Mouse (Mus musculus) embryonic facial prominence, embryonic 11.5 days (tissue): ENCODE measurements at regions not wholly inside any gene's neighbourhood (a gene's known extent, or its start where the extent isn't known, plus 50 kb on each side); places are given as distances from the start of the nearest gene placed in this dataset.

ENCODE experiments used
- ATAC-seq: fragments of 200-750 bp; cut with Nextera tagmentation; replicated peaks from 2 replicates; pipeline ENCODE4 v1.8.0; 2017; ENCODE audit warnings: low read depth; ENCODE audit not compliant: insufficient number of reproducible peaks, low FRiP score, low TSS enrichment
- DNase-seq: peaks from one replicate; pipeline ENCODE4 v3.0.0-alpha.2; 2015; ENCODE audit warnings: low spot score
- H3K27ac ChIP-seq: fragments of 300-500 bp; sonication (generic); replicated peaks from 2 replicates; pipeline ENCODE4 v1.5.1; 2014; ENCODE audit warnings: mild to moderate bottlenecking, low read depth, low read length, control low read depth
- H3K27me3 ChIP-seq: fragments of 300-500 bp; sonication (generic); 2 replicates; pipeline ENCODE4 v1.6.1; 2014; ENCODE audit warnings: mild to moderate bottlenecking, low read length, moderate library complexity, mixed read lengths; ENCODE audit not compliant: control insufficient read depth, insufficient read depth
- H3K36me3 ChIP-seq: fragments of 300-500 bp; sonication (generic); replicated peaks from 2 replicates; pipeline ENCODE4 v1.6.1; 2014; ENCODE audit warnings: low read depth, mild to moderate bottlenecking, low read length, moderate library complexity, mixed read lengths; ENCODE audit not compliant: control insufficient read depth, insufficient read depth
- H3K4me1 ChIP-seq: fragments of 300-500 bp; sonication (generic); 2 replicates; pipeline ENCODE4 v1.6.1; 2014; ENCODE audit warnings: low read length, mixed read lengths; ENCODE audit not compliant: control insufficient read depth, insufficient read depth
- H3K4me2 ChIP-seq: fragments of 300-500 bp; sonication (generic); 2 replicates; pipeline ENCODE4 v1.6.1; 2014; ENCODE audit warnings: low read depth, mild to moderate bottlenecking, control low read depth, low read length, moderate library complexity
- H3K4me3 ChIP-seq: fragments of 300-500 bp; sonication (generic); 2 replicates; pipeline ENCODE4 v1.5.1; 2014; ENCODE audit warnings: low read depth, low read length, control low read depth
- H3K9ac ChIP-seq: fragments of 300-500 bp; sonication (generic); replicated peaks from 2 replicates; pipeline ENCODE4 v1.6.1; 2014; ENCODE audit warnings: mild to moderate bottlenecking, control low read depth, low read length
- H3K9me3 ChIP-seq: fragments of 300-500 bp; sonication (generic); replicated peaks from 2 replicates; pipeline ENCODE4 v1.6.1; 2016; ENCODE audit warnings: mild to moderate bottlenecking, low read length, inconsistent platforms, mixed read lengths; ENCODE audit not compliant: control insufficient read depth
- WGBS: fragments of 180-500 bp; shearing (Covaris S2); extraction: QIAGEN DNeasy Blood & Tissue Kit; methylation state at CpG from one replicate; pipeline ENCODE4 v1.1.7; 2014; 5-methylcytosine and 5-hydroxymethylcytosine counted together

- ATAC-seq = no peak
These were observed 149.1 kb upstream of the Tut7 start for GRCm38 (mm10) chr13:59972093-59972427.

DNA sequence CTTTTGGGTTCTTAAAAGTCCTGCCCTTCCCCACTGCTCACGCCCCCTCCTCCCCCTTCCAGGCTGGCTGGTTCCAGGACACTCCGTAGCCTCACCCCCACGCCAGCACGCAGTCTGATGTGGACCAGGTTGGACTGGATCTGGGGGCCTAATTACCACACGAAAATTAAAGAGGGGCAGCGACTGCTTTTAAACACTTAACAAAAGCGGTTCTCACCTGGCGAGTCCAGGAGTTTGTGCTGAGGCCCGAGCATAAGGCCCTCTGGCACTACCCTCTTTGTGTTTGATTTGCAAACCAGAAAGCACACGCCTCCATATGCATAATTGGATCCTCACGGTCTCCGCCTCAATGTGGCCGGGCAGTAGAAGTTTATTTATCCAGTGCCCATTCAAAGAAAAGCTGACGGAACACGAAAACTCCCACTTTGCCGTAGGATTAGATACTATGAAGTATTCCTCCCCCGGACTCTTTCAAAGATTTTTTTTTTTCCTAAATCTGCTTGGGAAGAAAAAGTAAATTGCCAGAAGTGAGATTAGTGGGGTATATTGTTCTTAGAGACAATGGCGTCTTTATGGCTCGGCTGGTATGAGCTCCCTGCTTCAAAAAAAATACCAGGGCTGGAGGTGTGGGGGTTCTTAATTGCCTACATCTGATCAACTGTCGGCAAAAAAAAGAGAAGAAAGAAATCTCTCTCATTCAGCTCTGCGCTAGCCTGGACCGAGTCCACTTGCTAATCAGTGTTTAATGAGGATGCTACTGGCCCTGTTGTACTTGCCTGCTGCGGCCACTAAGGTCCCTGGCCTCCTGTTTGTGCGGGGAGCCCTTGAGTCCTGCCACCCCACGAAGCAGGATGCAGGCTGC, 148.5 kb upstream of the Tut7 start:
- Histone ChIP-seq H3K4me3 (no peak overlapping the region), H3K9me3 (no peaks in the 10 kb centered on the region), H3K4me1 (peaks cover 8% of the 10 kb centered on the region), H3K4me2 (peak overlapping the region; percentile 26), H3K27ac (0 out of 2 replicates have a peak overlapping the region, but pooled peaks have one; percentile 10), H3K36me3 (no peaks in the 10 kb centered on the region), H3K9ac (peak overlapping the region; percentile 57), H3K27me3 (no peaks in the 10 kb centered on the region)
- peak; percentile 76 for DNase-seq
- WGBS = 1% methylated on average over 25 of the region's 25 CpGs
- ATAC-seq = peak; percentile 86

More at GRCm38 (mm10) chr13:59972093-59972427, 149.1 kb upstream of the Tut7 start:
- H3K4me2 ChIP-seq = no peak overlapping the region
- no peak overlapping the region for H3K27ac ChIP-seq
- H3K9ac ChIP-seq = peak overlapping the region; percentile 27; the same call in 1 of the 2 replicates
- H3K4me1 ChIP-seq = peaks cover 8% of the 10 kb centered on the region
- no peaks in the 10 kb centered on the region for H3K36me3 ChIP-seq
- H3K27me3 ChIP-seq = no peaks in the 10 kb centered on the region
- no peaks in the 10 kb centered on the region for H3K9me3 ChIP-seq
- WGBS = 37% methylated on average over 9 of the region's 9 CpGs
- DNase-seq = no peak
- no peak overlapping the region for H3K4me3 ChIP-seq

DNA sequence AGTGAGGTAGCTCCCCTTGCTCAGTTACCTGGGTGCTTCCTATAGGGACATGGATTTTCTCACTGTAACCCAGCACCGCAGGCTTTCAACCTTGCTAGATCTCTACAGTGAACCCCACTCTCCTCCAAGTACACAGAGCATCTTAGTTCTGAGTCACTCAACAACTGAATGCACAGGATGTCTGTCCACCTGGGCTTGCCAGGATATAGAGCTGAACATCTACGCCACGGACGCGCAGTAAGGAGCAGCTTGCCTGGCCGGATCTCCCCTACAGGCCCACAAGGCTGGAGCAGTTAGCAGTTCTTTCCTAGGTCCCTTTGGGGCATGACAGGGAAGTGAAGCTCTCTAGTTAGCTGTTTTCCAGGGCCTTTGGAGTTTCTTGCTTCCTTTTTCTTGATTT, 147.5 kb upstream of the Tut7 start:
- H3K27ac ChIP-seq = no peak overlapping the region
- WGBS = 20% methylated on average over 6 of the region's 6 CpGs
- H3K36me3 ChIP-seq = no peaks in the 10 kb centered on the region
- DNase-seq (peak; percentile 30), ATAC-seq (0 out of 2 replicates have a peak, but pooled peaks have one; percentile 35)
- peaks cover 8% of the 10 kb centered on the region for H3K4me1 ChIP-seq
- H3K4me2 ChIP-seq = peak overlapping the region; percentile 26; the same call in 1 of the 2 replicates
- H3K9ac ChIP-seq = no peak overlapping the region; the same call in 1 of the 2 replicates
- H3K4me3 ChIP-seq = no peak overlapping the region
- no peaks in the 10 kb centered on the region for H3K27me3 ChIP-seq
- no peaks in the 10 kb centered on the region for H3K9me3 ChIP-seq

DNA sequence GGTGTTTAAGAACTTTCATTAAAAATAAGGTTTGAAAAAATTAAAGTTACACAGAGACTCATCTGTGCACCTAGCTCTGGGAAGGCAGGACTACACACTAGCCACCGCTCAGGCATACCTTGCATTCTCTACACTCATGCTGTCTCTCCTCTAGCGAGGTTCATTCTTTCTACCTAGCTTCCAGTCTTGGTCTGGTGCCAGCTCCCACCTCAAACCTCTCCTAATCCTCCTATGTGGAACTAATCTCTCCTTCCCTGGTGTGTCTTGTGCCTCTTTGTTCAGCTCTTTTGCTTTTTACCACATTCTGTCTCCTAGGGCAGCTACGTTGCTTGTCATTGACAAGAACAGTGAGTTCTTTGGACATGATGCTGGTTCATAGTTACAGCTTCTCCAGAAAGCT, 146.5 kb upstream of the Tut7 start:
- no peaks in the 10 kb centered on the region for H3K36me3 ChIP-seq
- H3K4me1 ChIP-seq = peaks cover 8% of the 10 kb centered on the region
- no peak overlapping the region for H3K27ac ChIP-seq
- H3K27me3 ChIP-seq = no peaks in the 10 kb centered on the region
- no peak overlapping the region for H3K4me3 ChIP-seq
- no peak overlapping the region for H3K4me2 ChIP-seq
- no peak for ATAC-seq
- H3K9me3 ChIP-seq = no peaks in the 10 kb centered on the region
- no peak overlapping the region for H3K9ac ChIP-seq
- no peak for DNase-seq
- 60% methylated on average over 3 of the region's 3 CpGs for WGBS

GRCm38 (mm10) chr13:59968584-59969240, 145.8 kb upstream of the Tut7 start:
- no peaks in the 10 kb centered on the region for H3K27me3 ChIP-seq

GRCm38 (mm10) chr13:59966535-59967255, 143.7 kb upstream of the Tut7 start:
- no peaks in the 10 kb centered on the region for H3K36me3 ChIP-seq
- no peaks in the 10 kb centered on the region for H3K9me3 ChIP-seq
- no peak overlapping the region for H3K4me2 ChIP-seq
- DNase-seq (no peak), ATAC-seq (no peak)
- no peak overlapping the region for H3K27ac ChIP-seq
- peaks cover 8% of the 10 kb centered on the region for H3K4me1 ChIP-seq
- 83% methylated on average over 17 of the region's 17 CpGs for WGBS
- no peak overlapping the region for H3K9ac ChIP-seq
- no peak overlapping the region for H3K4me3 ChIP-seq
- no peaks in the 10 kb centered on the region for H3K27me3 ChIP-seq

More at GRCm38 (mm10) chr13:59968584-59969240, 145.8 kb upstream of the Tut7 start:
- Histone ChIP-seq H3K4me1 (peaks cover 8% of the 10 kb centered on the region), H3K4me3 (no peak overlapping the region), H3K27ac (no peak overlapping the region), H3K9me3 (no peaks in the 10 kb centered on the region), H3K36me3 (no peaks in the 10 kb centered on the region), H3K9ac (no peak overlapping the region), H3K4me2 (no peak overlapping the region)
- ATAC-seq = no peak
- 91% methylated on average over 19 of the region's 19 CpGs for WGBS
- DNase-seq = no peak

DNA sequence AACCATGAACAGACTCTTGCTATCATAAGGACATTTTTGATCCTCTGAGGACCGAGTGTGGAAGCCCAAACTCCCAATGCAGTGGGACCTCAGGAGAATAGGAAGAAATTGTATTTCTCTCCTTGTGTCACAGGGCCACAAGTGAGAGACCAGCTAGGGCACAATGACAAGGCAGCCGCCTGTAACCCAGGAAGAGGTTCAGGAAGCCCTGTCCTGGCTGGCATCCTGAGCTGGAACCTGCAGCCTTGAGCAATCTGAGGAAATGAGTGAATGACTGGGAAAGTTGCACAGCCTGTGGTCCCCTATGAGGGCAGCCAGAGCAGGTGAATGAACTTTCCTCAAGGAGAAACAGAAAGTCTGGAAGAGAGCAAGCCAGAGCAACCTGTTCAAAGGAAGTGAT, 142.0 kb upstream of the Tut7 start:
- H3K4me3 ChIP-seq = no peak overlapping the region
- no peaks in the 10 kb centered on the region for H3K36me3 ChIP-seq
- no peak overlapping the region for H3K9ac ChIP-seq
- H3K4me1 ChIP-seq = no peaks in the 10 kb centered on the region
- no peaks in the 10 kb centered on the region for H3K27me3 ChIP-seq
- H3K9me3 ChIP-seq = no peaks in the 10 kb centered on the region
- ATAC-seq (no peak), DNase-seq (no peak)
- H3K27ac ChIP-seq = no peak overlapping the region
- no peak overlapping the region for H3K4me2 ChIP-seq
- WGBS = 97% methylated on average over 2 of the region's 2 CpGs
